Mouse (Mus musculus) liver, embryonic 16.5 days (tissue): ENCODE results near the gene Ntm. TPM values are rescaled to one million over a fixed set of nuclear protein-coding genes. Genes with fewer than 3 reads are reported as not detected.

ENCODE experiments used
- ATAC-seq: fragments of 200-750 bp; cut with Nextera tagmentation; 2 replicates; pipeline ENCODE4 v1.8.0; 2017; ENCODE audit warnings: low read depth, mild to moderate bottlenecking, moderate number of reproducible peaks, moderate library complexity
- H3K27ac ChIP-seq: fragments of 300-500 bp; sonication (generic); 2 replicates; pipeline ENCODE4 v1.5.1; 2014; ENCODE audit warnings: mild to moderate bottlenecking, low read length
- H3K27me3 ChIP-seq: fragments of 300-500 bp; sonication (generic); 2 replicates; pipeline ENCODE4 v1.6.1; 2014; ENCODE audit warnings: low read depth, low read length, mixed read lengths; ENCODE audit not compliant: control insufficient read depth, insufficient read depth
- H3K36me3 ChIP-seq: fragments of 300-500 bp; sonication (generic); 2 replicates; pipeline ENCODE4 v1.6.1; 2014; ENCODE audit warnings: mild to moderate bottlenecking; ENCODE audit not compliant: control insufficient read depth, insufficient read depth
- H3K4me1 ChIP-seq: fragments of 300-500 bp; sonication (generic); 2 replicates; pipeline ENCODE4 v1.6.1; 2014; ENCODE audit warnings: low read depth, low read length, mixed read lengths; ENCODE audit not compliant: control insufficient read depth
- H3K4me2 ChIP-seq: fragments of 300-500 bp; sonication (generic); 2 replicates; pipeline ENCODE4 v1.6.1; 2014; ENCODE audit warnings: low read depth, low read length, mixed read lengths
- H3K4me3 ChIP-seq: fragments of 300-500 bp; sonication (generic); 2 replicates; pipeline ENCODE4 v1.5.1; 2014; ENCODE audit warnings: low read depth, mild to moderate bottlenecking, low read length
- H3K9ac ChIP-seq: fragments of 300-500 bp; sonication (generic); 2 replicates; pipeline ENCODE4 v1.6.1; 2014; ENCODE audit warnings: low read depth, low read length
- H3K9me3 ChIP-seq: fragments of 300-500 bp; sonication (generic); replicated peaks from 2 replicates; pipeline ENCODE4 v1.6.1; 2016; ENCODE audit warnings: low read length; ENCODE audit not compliant: control insufficient read depth
- WGBS: fragments of 180-500 bp; shearing (Covaris S2); extraction: QIAGEN DNeasy Blood & Tissue Kit; methylation state at CpG from one replicate; pipeline ENCODE4 v1.1.7; 2014; ENCODE audit not compliant: insufficient replicate concordance; 5-methylcytosine and 5-hydroxymethylcytosine counted together
- polyA plus RNA-seq: library from polyadenylated mRNA; unstranded; fragments of >200 nt; fragmentation: Nextera tagmentation; extraction: Ambion mirVana; gene quantifications from 2 replicates; pipeline ENCODE4 v1.2.1, GENCODE M21; 2015

Ntm gene
- polyA plus RNA-seq, 1 experiment from 2014 or later = 0.33 TPM

- ATAC-seq = no peak
- no peaks in the 10 kb centered on the region for H3K27me3 ChIP-seq
- H3K27ac ChIP-seq = no peak overlapping the region
- H3K9me3 ChIP-seq = no peaks in the 10 kb centered on the region
- 60% methylated on average over 5 of the region's 5 CpGs for WGBS
- H3K4me1 ChIP-seq = no peaks in the 10 kb centered on the region
- H3K4me3 ChIP-seq = no peak overlapping the region
- H3K36me3 ChIP-seq = no peaks in the 10 kb centered on the region
- H3K9ac ChIP-seq = no peak overlapping the region
- H3K4me2 ChIP-seq = no peak overlapping the region
Observed at GRCm38 (mm10) chr9:29761511-29761910, 201.4 kb downstream of the Ntm start.

- Histone ChIP-seq H3K9me3 (no peaks in the 10 kb centered on the region), H3K36me3 (no peaks in the 10 kb centered on the region), H3K4me2 (no peak overlapping the region), H3K27ac (no peak overlapping the region), H3K9ac (no peak overlapping the region), H3K4me1 (no peaks in the 10 kb centered on the region), H3K27me3 (no peaks in the 10 kb centered on the region), H3K4me3 (no peak overlapping the region)
- 36% methylated on average over 3 of the region's 3 CpGs for WGBS
- no peak for ATAC-seq
Observed at GRCm38 (mm10) chr9:29759940-29760339, 203.0 kb downstream of the Ntm start.

- ATAC-seq = no peak
- no peak overlapping the region for H3K4me3 ChIP-seq
- H3K9ac ChIP-seq = no peak overlapping the region
- no peak overlapping the region for H3K27ac ChIP-seq
- no peaks in the 10 kb centered on the region for H3K9me3 ChIP-seq
- H3K4me2 ChIP-seq = no peak overlapping the region
- no peaks in the 10 kb centered on the region for H3K4me1 ChIP-seq
- H3K36me3 ChIP-seq = no peaks in the 10 kb centered on the region
- 53% methylated on average over 2 of the region's 2 CpGs for WGBS
- H3K27me3 ChIP-seq = no peaks in the 10 kb centered on the region
Observed at GRCm38 (mm10) chr9:29759060-29759459, 203.9 kb downstream of the Ntm start.

DNA sequence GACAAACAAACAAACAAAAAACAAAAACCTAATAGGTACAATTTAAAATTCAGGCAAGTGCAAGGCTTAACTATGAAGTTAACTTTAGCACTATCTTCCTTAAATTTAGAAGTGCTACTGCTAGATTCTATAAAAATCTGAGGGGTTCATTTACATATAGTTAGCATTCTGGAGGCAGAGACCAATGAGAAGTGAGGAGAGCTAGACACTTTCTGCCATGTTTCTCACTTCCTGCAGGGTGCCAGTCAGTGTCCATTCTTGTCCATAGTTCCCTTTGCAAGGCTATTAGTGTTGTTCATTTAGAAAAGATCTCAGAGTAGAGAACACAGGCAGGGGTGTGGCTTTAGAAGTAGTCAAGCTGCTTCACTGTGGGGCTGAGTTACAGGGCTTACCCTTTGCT is 208.6 kb downstream of the Ntm start:
- no peak for ATAC-seq
- no peaks in the 10 kb centered on the region for H3K27me3 ChIP-seq

DNA sequence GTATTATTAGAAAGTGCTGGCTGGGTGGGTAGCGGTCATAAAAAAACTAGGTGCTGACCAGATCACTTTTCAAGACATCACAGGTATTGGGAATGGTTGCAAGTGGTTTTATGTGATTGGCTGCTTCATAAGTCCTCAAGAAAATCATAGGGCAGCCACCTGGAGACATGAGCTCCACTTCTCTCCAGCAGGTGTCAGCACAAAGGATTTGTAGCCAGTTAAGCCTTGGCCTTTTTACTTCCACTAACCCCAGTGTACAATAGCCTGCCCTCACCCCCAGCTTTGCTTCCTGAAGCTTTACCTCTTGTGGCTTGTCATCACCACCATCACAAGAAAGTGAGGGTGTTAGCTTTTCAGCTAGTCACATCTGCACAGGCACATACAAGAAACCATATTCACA is 211.5 kb downstream of the Ntm start:
- no peaks in the 10 kb centered on the region for H3K27me3 ChIP-seq
- H3K9ac ChIP-seq = no peak overlapping the region
- WGBS = 47% methylated on average over 1 of the region's 1 CpGs
- no peaks in the 10 kb centered on the region for H3K36me3 ChIP-seq
- H3K4me1 ChIP-seq = no peaks in the 10 kb centered on the region
- no peak for ATAC-seq
- no peaks in the 10 kb centered on the region for H3K9me3 ChIP-seq
- H3K4me2 ChIP-seq = no peak overlapping the region
- H3K4me3 ChIP-seq = no peak overlapping the region
- H3K27ac ChIP-seq = no peak overlapping the region

More for the DNA sequence above, 208.6 kb downstream of the Ntm start:
- no peak overlapping the region for H3K9ac ChIP-seq
- H3K4me1 ChIP-seq = no peaks in the 10 kb centered on the region
- H3K4me3 ChIP-seq = no peak overlapping the region
- no peaks in the 10 kb centered on the region for H3K9me3 ChIP-seq
- no peak overlapping the region for H3K27ac ChIP-seq
- H3K36me3 ChIP-seq = no peaks in the 10 kb centered on the region
- H3K4me2 ChIP-seq = no peak overlapping the region

DNA sequence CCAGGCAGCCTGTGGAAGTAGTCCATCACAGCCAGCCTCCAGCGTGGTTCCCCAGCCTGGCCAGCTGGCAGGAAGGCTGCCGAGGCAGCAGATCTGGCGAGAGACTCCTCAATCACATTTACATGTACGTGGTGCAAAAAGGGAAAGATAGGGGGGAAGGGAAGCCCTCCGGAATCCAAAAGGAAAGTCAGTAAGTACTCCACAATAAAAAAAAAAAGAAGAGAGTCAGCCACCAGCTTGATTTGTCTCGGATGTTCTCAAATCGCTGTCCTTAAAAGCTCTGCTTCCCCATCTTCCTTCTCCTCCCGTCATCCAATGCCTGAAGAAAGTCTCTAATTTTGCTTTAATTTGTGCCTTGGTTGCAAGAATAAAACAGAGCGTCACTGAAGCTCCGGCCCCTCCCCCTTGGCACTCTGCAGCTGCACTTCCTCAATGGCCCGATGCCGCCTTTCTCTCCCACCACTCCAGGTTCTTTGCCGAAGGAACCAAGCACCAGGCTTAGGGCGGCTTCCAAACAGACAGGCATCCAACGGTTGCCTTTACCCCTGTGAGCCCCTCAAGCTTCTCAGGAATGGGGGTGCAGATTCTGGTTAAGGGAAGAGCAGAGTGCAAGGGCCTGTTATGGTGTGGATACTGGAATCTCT is 212.4 kb downstream of the Ntm start:
- H3K36me3 ChIP-seq = no peaks in the 10 kb centered on the region
- H3K9ac ChIP-seq = no peak overlapping the region
- H3K4me1 ChIP-seq = no peaks in the 10 kb centered on the region
- H3K4me2 ChIP-seq = no peak overlapping the region
- no peak for ATAC-seq
- H3K27ac ChIP-seq = no peak overlapping the region
- H3K4me3 ChIP-seq = no peak overlapping the region
- no peaks in the 10 kb centered on the region for H3K9me3 ChIP-seq
- H3K27me3 ChIP-seq = no peaks in the 10 kb centered on the region
- WGBS = 10% methylated on average over 15 of the region's 15 CpGs

DNA sequence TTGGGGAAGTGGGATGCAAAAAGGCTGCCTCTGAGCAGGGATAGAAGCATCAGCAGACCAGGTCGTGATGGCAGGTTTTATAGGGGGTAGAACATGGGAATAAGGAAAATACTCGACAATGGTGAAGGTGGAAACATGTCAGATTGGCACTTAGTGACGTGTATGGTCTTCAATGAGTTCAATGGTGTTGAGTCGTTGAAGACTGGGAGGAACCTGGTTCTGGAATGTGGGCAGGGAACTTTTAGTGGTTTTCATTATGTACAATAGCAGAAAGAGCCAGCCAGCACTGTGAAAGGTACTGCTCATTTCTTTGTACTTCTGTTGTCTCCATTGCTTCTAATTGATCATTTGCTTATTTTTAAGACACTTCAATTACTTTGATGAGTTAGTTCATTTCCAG is 214.9 kb downstream of the Ntm start:
- no peak for ATAC-seq
- Histone ChIP-seq H3K4me2 (no peak overlapping the region), H3K9ac (no peak overlapping the region), H3K4me1 (no peaks in the 10 kb centered on the region), H3K4me3 (no peak overlapping the region), H3K27me3 (no peaks in the 10 kb centered on the region), H3K9me3 (no peaks in the 10 kb centered on the region), H3K27ac (no peak overlapping the region), H3K36me3 (no peaks in the 10 kb centered on the region)
- 43% methylated on average over 4 of the region's 4 CpGs for WGBS

- Histone ChIP-seq H3K9ac (no peak overlapping the region), H3K4me3 (no peak overlapping the region), H3K9me3 (no peaks in the 10 kb centered on the region), H3K27me3 (no peaks in the 10 kb centered on the region), H3K4me2 (no peak overlapping the region), H3K27ac (no peak overlapping the region), H3K36me3 (no peaks in the 10 kb centered on the region), H3K4me1 (no peaks in the 10 kb centered on the region)
- ATAC-seq = no peak
- 42% methylated on average over 9 of the region's 9 CpGs for WGBS
Observed at GRCm38 (mm10) chr9:29738835-29739526, 224.0 kb downstream of the Ntm start.

GRCm38 (mm10) chr9:29736031-29736430 is 226.9 kb downstream of the Ntm start:
- H3K9me3 ChIP-seq = no peaks in the 10 kb centered on the region
- no peaks in the 10 kb centered on the region for H3K36me3 ChIP-seq
- 14% methylated on average over 3 of the region's 3 CpGs for WGBS
- no peak overlapping the region for H3K4me3 ChIP-seq
- H3K9ac ChIP-seq = no peak overlapping the region
- H3K4me2 ChIP-seq = no peak overlapping the region
- H3K27ac ChIP-seq = no peak overlapping the region
- H3K4me1 ChIP-seq = no peaks in the 10 kb centered on the region
- no peaks in the 10 kb centered on the region for H3K27me3 ChIP-seq
- no peak for ATAC-seq
